Mouse (Mus musculus) spleen, adult 2 months (tissue): ENCODE data around the gene Itgam.

Experiments
- CTCF ChIP-seq: fragments of 200-500 bp; IDR thresholded peaks from 2 replicates; pipeline ENCODE4 v1.5.1; 2011; ENCODE audit warnings: mild to moderate bottlenecking, inconsistent platforms; ENCODE audit not compliant: insufficient read depth, insufficient read length, insufficient replicate concordance; ENCODE audit errors: extremely low read depth
- POLR2A ChIP-seq: fragments of 200-500 bp; IDR thresholded peaks from 2 replicates; pipeline ENCODE4 v1.6.1; 2011; ENCODE audit warnings: low read depth, low read length, inconsistent platforms

GRCm38 (mm10) chr7:128032290-128032988 lies 30.0 kb upstream of the Itgam start:
- TF ChIP-seq CTCF, result no peak
- no peak for TF ChIP-seq POLR2A
